Mouse (Mus musculus): ENCODE measurements around the gene Map3k6. TPM values are rescaled to one million over a fixed set of nuclear protein-coding genes. Genes with fewer than 3 reads are reported as not detected.

Gene Map3k6
- polyA plus RNA-seq, 2 experiments: 7.5 to 10.4 TPM

DNA sequence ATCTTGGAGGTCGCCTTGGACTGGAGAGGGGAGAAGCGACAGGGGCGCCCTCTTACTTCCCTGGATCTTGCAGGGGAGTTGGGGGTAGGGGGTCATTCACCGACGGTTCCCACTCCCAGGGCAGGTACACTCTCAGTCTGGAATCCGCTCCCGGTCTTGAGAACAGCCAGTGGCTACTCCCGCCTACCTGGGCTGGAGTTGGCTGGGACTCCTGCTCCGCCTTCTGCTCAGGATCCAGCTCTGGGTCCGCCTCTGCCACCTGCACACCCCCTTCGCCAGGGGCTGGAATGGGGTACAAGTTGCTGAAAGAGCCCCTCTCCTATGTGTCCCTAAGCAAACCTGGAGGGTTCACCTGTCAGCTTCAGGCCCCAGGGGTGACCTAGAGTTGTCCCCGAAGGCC, 16.6 kb downstream of the Map3k6 start:
- ATAC-seq (ENCODE audit: low FRiP score, low read depth): no peak
- peaks cover 11% of the 10 kb centered on the region for H3K27me3 ChIP-seq (ENCODE audit: control insufficient read depth, insufficient read depth, low read length)

DNA sequence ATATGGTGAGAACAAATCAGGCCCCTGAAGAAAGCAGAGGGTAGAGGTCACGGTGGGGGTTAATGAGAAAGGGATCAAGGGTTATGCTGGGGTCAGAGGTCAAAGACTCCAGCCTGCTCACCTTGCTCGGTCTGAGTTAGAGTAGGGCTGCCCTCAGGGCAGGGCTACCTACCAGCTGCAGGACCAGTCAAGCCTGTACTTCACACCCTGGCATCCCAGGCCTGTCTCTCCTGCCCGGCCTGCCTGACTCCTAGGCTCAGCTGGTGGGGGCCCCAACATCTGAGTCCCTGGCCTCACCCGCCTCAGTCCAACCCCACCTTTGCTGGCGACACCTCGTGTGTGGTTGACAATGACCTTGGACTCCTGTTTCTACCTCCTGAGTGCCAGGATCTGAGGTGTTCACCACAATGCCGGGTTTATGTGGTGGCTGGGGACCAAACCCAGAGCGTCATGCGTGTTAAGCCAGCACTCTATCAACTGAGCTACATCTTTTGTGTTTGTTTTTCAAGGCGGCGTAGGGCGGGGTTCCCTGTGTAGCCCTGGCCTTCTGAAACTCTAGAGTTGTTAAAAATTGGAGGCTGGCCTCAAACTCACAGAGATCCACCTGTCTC, 17.3 kb downstream of the Map3k6 start:
- Histone ChIP-seq H3K27ac (replicated peaks; ENCODE audit: low read depth, low read length) (no peak overlapping the region), H3K9me3 (ENCODE audit: control insufficient read depth, low read length) (no peaks in the 10 kb centered on the region), H3K27me3 (ENCODE audit: control insufficient read depth, insufficient read depth, low read length) (peaks cover 8% of the 10 kb centered on the region), H3K36me3 (ENCODE audit: control insufficient read depth, insufficient read depth, low read length) (no peaks in the 10 kb centered on the region), H3K4me2 (replicated peaks; ENCODE audit: low read depth, low read length, severe bottlenecking) (no peak overlapping the region), H3K4me3 (replicated peaks; ENCODE audit: low read length) (no peak overlapping the region), H3K4me1 (ENCODE audit: control insufficient read depth, insufficient read depth, low read length) (no peaks in the 10 kb centered on the region), H3K9ac (ENCODE audit: low read depth, low read length, severe bottlenecking) (no peak overlapping the region)
- TF ChIP-seq POLR2A (IDR thresholded peaks at IDR 0.05; ENCODE audit: borderline replicate concordance, extremely low read depth, insufficient read depth, insufficient read length): no peak
- DNase-seq (ENCODE audit: low spot score) (no peak), ATAC-seq (ENCODE audit: low FRiP score, low read depth) (no peak)
- WGBS: 72% methylated on average over 11 of the region's 12 CpGs

More for the DNA sequence above, 16.6 kb downstream of the Map3k6 start:
- no peak for TF ChIP-seq POLR2A (IDR thresholded peaks at IDR 0.05; ENCODE audit: borderline replicate concordance, extremely low read depth, insufficient read depth, insufficient read length)
- H3K4me3 ChIP-seq (replicated peaks; ENCODE audit: low read length): peak overlapping the region; percentile 10; the same call in 1 of the 2 replicates
- H3K4me2 ChIP-seq (replicated peaks; ENCODE audit: low read depth, low read length, severe bottlenecking): peak overlapping the region; percentile 26
- H3K36me3 ChIP-seq (ENCODE audit: control insufficient read depth, insufficient read depth, low read length): no peaks in the 10 kb centered on the region
- WGBS: 23% methylated on average over 12 of the region's 12 CpGs
- H3K9ac ChIP-seq (ENCODE audit: low read depth, low read length, severe bottlenecking): no peak overlapping the region
- no peak overlapping the region for H3K27ac ChIP-seq (replicated peaks; ENCODE audit: low read depth, low read length)
- no peaks in the 10 kb centered on the region for H3K4me1 ChIP-seq (ENCODE audit: control insufficient read depth, insufficient read depth, low read length)
- DNase-seq (ENCODE audit: low spot score): no peak
- no peaks in the 10 kb centered on the region for H3K9me3 ChIP-seq (ENCODE audit: control insufficient read depth, low read length)

DNA sequence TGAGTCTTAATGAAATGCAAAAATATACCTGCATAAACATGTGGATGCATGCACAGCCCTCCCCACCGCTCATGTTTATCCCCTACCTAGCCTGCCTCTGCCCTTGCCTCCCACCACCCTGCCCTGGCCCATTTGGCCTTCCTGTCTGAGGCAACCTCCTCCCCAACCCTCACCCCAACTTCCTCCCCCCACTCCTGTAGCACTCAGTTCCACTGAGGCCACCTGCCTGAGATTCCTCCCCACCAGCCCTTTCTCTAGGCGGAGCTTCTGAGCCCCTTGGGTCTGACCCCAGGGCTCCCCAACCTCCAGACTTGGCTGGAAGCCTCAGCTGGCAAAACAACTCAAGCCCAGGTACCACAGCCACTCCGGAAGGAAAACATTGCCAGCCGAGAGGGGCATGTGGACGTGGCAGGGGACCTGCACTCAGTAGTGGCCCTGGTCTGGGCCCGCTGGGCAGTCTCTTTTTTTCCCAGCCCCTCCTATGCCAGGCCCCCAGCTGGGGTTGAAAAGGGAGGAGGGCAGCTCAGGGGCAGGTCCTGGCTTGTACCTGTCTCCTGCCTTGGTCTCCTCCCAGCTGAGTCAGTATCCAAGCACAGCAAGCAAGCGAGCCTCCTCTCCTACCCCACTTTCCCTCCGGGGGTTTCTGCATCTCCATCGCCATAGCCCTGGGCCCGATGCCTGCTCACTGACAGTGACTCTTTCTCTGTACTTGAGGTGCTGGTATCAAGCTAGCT, 21.2 kb downstream of the Map3k6 start:
- H3K4me1 ChIP-seq (ENCODE audit: control insufficient read depth, insufficient read depth, low read length): no peaks in the 10 kb centered on the region
- 49% methylated on average over 10 of the region's 10 CpGs for WGBS
- H3K4me2 ChIP-seq (replicated peaks; ENCODE audit: low read depth, low read length, severe bottlenecking): peak overlapping the region; percentile 15; the same call in 1 of the 2 replicates
- no peaks in the 10 kb centered on the region; the same call in 1 of the 2 replicates for H3K9me3 ChIP-seq (ENCODE audit: control insufficient read depth, low read length)
- TF ChIP-seq POLR2A (IDR thresholded peaks at IDR 0.05; ENCODE audit: borderline replicate concordance, extremely low read depth, insufficient read depth, insufficient read length): no peak
- no peak overlapping the region for H3K4me3 ChIP-seq (replicated peaks; ENCODE audit: low read length)
- H3K9ac ChIP-seq (ENCODE audit: low read depth, low read length, severe bottlenecking): no peak overlapping the region
- H3K27ac ChIP-seq (replicated peaks; ENCODE audit: low read depth, low read length): no peak overlapping the region
- DNase-seq (ENCODE audit: low spot score): no peak
- no peak for ATAC-seq (ENCODE audit: low FRiP score, low read depth)
- H3K36me3 ChIP-seq (ENCODE audit: control insufficient read depth, insufficient read depth, low read length): peaks cover 26% of the 10 kb centered on the region
- H3K27me3 ChIP-seq (ENCODE audit: control insufficient read depth, insufficient read depth, low read length): no peaks in the 10 kb centered on the region

DNA sequence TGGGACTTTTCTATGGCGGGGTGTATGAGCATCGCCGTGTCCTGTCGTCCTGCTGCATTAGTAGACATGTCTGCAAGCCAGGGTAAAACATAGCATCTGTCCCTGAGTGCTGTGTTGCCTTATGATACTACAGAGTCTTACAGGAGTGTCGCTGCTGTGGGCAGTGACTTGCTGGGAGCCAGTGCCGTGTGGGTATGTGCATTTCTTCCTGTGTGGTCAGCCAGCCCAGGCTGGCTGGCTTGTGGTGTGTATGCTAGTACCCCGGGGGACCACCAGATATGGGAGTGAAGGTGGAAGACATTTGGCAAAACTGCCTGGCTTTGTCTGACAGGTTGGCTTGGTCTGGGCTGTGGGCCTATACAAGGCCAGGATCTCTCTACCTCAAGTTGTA, 21.8 kb downstream of the Map3k6 start:
- 55% methylated on average over 7 of the region's 7 CpGs for WGBS
- Histone ChIP-seq H3K27ac (replicated peaks; ENCODE audit: low read depth, low read length) (no peak overlapping the region), H3K4me1 (ENCODE audit: control insufficient read depth, insufficient read depth, low read length) (no peaks in the 10 kb centered on the region), H3K36me3 (ENCODE audit: control insufficient read depth, insufficient read depth, low read length) (peaks cover 32% of the 10 kb centered on the region), H3K4me2 (replicated peaks; ENCODE audit: low read depth, low read length, severe bottlenecking) (peak overlapping the region; percentile 15; the same call in 1 of the 2 replicates), H3K4me3 (replicated peaks; ENCODE audit: low read length) (no peak overlapping the region), H3K9me3 (ENCODE audit: control insufficient read depth, low read length) (no peaks in the 10 kb centered on the region; the same call in 1 of the 2 replicates), H3K27me3 (ENCODE audit: control insufficient read depth, insufficient read depth, low read length) (no peaks in the 10 kb centered on the region), H3K9ac (ENCODE audit: low read depth, low read length, severe bottlenecking) (no peak overlapping the region)
- no peak for TF ChIP-seq POLR2A (IDR thresholded peaks at IDR 0.05; ENCODE audit: borderline replicate concordance, extremely low read depth, insufficient read depth, insufficient read length)
- ATAC-seq (ENCODE audit: low FRiP score, low read depth) (no peak), DNase-seq (ENCODE audit: low spot score) (no peak)

DNA sequence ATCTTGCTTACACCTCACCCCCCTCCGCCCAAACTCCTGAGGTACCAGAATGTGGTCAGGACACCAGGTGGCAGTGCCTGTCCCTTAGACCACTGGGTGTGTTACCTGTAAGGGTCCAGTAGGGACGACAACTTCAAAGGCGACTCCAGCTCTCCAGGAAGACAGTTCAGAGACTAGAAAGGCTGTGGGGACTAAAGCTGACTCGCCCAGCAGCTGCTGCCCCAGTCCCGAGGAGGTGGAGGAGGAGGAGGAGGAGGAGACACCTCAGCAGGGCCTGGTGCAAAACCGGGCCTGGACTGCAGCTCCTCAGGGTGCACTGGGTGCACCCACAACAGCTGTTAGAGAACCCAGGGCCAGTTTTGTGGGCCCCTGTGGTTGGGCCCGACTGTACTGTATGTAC, 22.3 kb downstream of the Map3k6 start, which contains the start of gene Sytl1:
Gene Sytl1 (minus strand): TSS at position 232 of the 400 bp plus-strand sequence.
- no peak within 1 kb of the TSS; the same call in 1 of the 2 replicates for H3K4me3 ChIP-seq (replicated peaks; ENCODE audit: low read length)
- peaks cover 37% of the 10 kb centered on the region for H3K36me3 ChIP-seq (ENCODE audit: control insufficient read depth, insufficient read depth, low read length)
- no peaks in the 10 kb centered on the region for H3K4me1 ChIP-seq (ENCODE audit: control insufficient read depth, insufficient read depth, low read length)
- H3K9me3 ChIP-seq (ENCODE audit: control insufficient read depth, low read length): no peaks in the 10 kb centered on the region; the same call in 1 of the 2 replicates
- H3K27ac ChIP-seq (replicated peaks; ENCODE audit: low read depth, low read length): no peak within 1 kb of the TSS
- ATAC-seq (ENCODE audit: low FRiP score, low read depth) (no peak), DNase-seq (ENCODE audit: low spot score) (no peak)
- no peak within 1 kb of the TSS for H3K9ac ChIP-seq (ENCODE audit: low read depth, low read length, severe bottlenecking)
- no peaks in the 10 kb centered on the region for H3K27me3 ChIP-seq (ENCODE audit: control insufficient read depth, insufficient read depth, low read length)
- WGBS: 27% methylated on average over 7 of the region's 7 CpGs
- TF ChIP-seq POLR2A (IDR thresholded peaks at IDR 0.05; ENCODE audit: borderline replicate concordance, extremely low read depth, insufficient read depth, insufficient read length): no peak
- peak within 1 kb of the TSS; percentile 15; the same call in 1 of the 2 replicates for H3K4me2 ChIP-seq (replicated peaks; ENCODE audit: low read depth, low read length, severe bottlenecking)
